Comparison of ENCODE assay signal across 14 mouse cellular contexts in genomic region chr14:75541731-75542130, GRCm38 (mm10). TPM values are rescaled to one million over a fixed set of nuclear protein-coding genes. Genes with fewer than 3 reads are reported as not detected.
DNase-seq lines count a peak whose midpoint lies in the region; ATAC-seq and TF ChIP-seq lines count a peak whose summit lies in the region.
"Had no signal": no experiment of that assay in that cellular context is flagged by ENCODE, and none has a peak within 500 bp of the region (broad histone marks: within the 10 kb centered on the region; RNA-seq: fewer than 3 reads in every experiment).

No protein-coding gene starts in this region.

- no peak overlapping the region for H3K4me3 ChIP-seq in forebrain, embryonic 15.5 days
- H3K4me3 ChIP-seq in lung, postnatal 0 days (ENCODE audit: low read depth, low read length) = no peak overlapping the region
- no peak overlapping the region for H3K4me3 ChIP-seq in stomach, postnatal 0 days (ENCODE audit: low read depth, low read length)
- H3K4me3 ChIP-seq: heart, embryonic 12.5 days; intestine, embryonic 15.5 days; myocyte had no signal

- no peaks in the 10 kb centered on the region for H3K27me3 ChIP-seq in forebrain, embryonic 15.5 days
- H3K27me3 ChIP-seq in lung, postnatal 0 days (replicated peaks; ENCODE audit: insufficient read depth, low read length) = no peaks in the 10 kb centered on the region
- H3K27me3 ChIP-seq in stomach, postnatal 0 days (ENCODE audit: control insufficient read depth, insufficient read depth, low read length) = no peaks in the 10 kb centered on the region
- H3K27me3 ChIP-seq: heart, embryonic 12.5 days; intestine, embryonic 15.5 days had no signal

- no peak for TF ChIP-seq EP300 in lung, postnatal 0 days (IDR thresholded peaks at IDR 0.05)
- TF ChIP-seq EP300 in stomach, postnatal 0 days (optimal IDR thresholded peaks at IDR 0.05) = no peak

- 33% methylated on average over 8 of the region's 8 CpGs for WGBS in forebrain, embryonic 15.5 days
- WGBS in lung, postnatal 0 days = 26% methylated on average over 8 of the region's 8 CpGs
- 29% methylated on average over 8 of the region's 8 CpGs for WGBS in stomach, postnatal 0 days

- H3K9me3 ChIP-seq in forebrain, embryonic 15.5 days = no peaks in the 10 kb centered on the region
- H3K9me3 ChIP-seq in lung, postnatal 0 days (ENCODE audit: low read length) = no peaks in the 10 kb centered on the region
- no peaks in the 10 kb centered on the region for H3K9me3 ChIP-seq in stomach, postnatal 0 days (ENCODE audit: control insufficient read depth, low read length)
- H3K9me3 ChIP-seq: heart, embryonic 12.5 days; intestine, embryonic 15.5 days had no signal

- peak overlapping the region; percentile 68 for H3K27ac ChIP-seq in forebrain, embryonic 15.5 days (replicated peaks)
- no peak overlapping the region for H3K27ac ChIP-seq in lung, postnatal 0 days (ENCODE audit: low read length)
- H3K27ac ChIP-seq in stomach, postnatal 0 days (replicated peaks) = no peak overlapping the region
- H3K27ac ChIP-seq: intestine, embryonic 15.5 days had no signal

- H3K4me2 ChIP-seq in forebrain, embryonic 15.5 days (replicated peaks) = no peak overlapping the region
- H3K4me2 ChIP-seq in lung, postnatal 0 days (replicated peaks; ENCODE audit: low read depth, low read length) = no peak overlapping the region
- no peak overlapping the region for H3K4me2 ChIP-seq in stomach, postnatal 0 days (replicated peaks; ENCODE audit: low read depth)
- H3K4me2 ChIP-seq: heart, embryonic 12.5 days; intestine, embryonic 15.5 days had no signal

- peaks cover 19% of the 10 kb centered on the region for H3K4me1 ChIP-seq in forebrain, embryonic 15.5 days
- no peaks in the 10 kb centered on the region for H3K4me1 ChIP-seq in lung, postnatal 0 days (ENCODE audit: insufficient read depth, low read depth, low read length)
- no peaks in the 10 kb centered on the region for H3K4me1 ChIP-seq in stomach, postnatal 0 days (replicated peaks; ENCODE audit: control insufficient read depth, insufficient read depth)
- H3K4me1 ChIP-seq: intestine, embryonic 15.5 days had no signal

- DNase-seq in kidney, postnatal 10 days = peak; percentile 24
- no peak for DNase-seq in kidney, adult 11 months
- peak; percentile 76 for DNase-seq in mesoderm, embryonic 11.5 days (ENCODE audit: low read depth, low spot score)
- peak; percentile 49 for DNase-seq in retina, postnatal 1 day
- no peak for DNase-seq in layer of hippocampus, adult 8-10 months (ENCODE audit: low spot score in 2 of 2)
- DNase-seq in lung, postnatal 0 days (ENCODE audit: low spot score) = no peak
- no peak for DNase-seq in stomach, postnatal 0 days (ENCODE audit: low spot score)
- DNase-seq: cerebellum, postnatal 14 days; lung, postnatal 10 days had no signal

- no peak for ATAC-seq in forebrain, embryonic 15.5 days (replicated peaks)
- no peak for ATAC-seq in lung, postnatal 0 days
- no peak for ATAC-seq in stomach, postnatal 0 days (ENCODE audit: low FRiP score, low TSS enrichment)
- ATAC-seq: intestine, embryonic 15.5 days had no signal

- no peak overlapping the region for H3K9ac ChIP-seq in forebrain, embryonic 15.5 days (replicated peaks)
- no peak overlapping the region for H3K9ac ChIP-seq in lung, postnatal 0 days (replicated peaks; ENCODE audit: low read depth)
- no peak overlapping the region for H3K9ac ChIP-seq in stomach, postnatal 0 days (ENCODE audit: low read length)
- H3K9ac ChIP-seq: heart, embryonic 12.5 days; intestine, embryonic 15.5 days had no signal

- no peaks in the 10 kb centered on the region for H3K36me3 ChIP-seq in forebrain, embryonic 15.5 days
- no peaks in the 10 kb centered on the region for H3K36me3 ChIP-seq in lung, postnatal 0 days (ENCODE audit: insufficient read depth, low read length)
- H3K36me3 ChIP-seq in stomach, postnatal 0 days (ENCODE audit: control insufficient read depth, insufficient read depth, low read length) = no peaks in the 10 kb centered on the region
- H3K36me3 ChIP-seq: heart, embryonic 12.5 days; intestine, embryonic 15.5 days had no signal

- no peak for TF ChIP-seq CTCF in lung, postnatal 0 days (IDR thresholded peaks at IDR 0.05)
- TF ChIP-seq CTCF in stomach, postnatal 0 days (IDR thresholded peaks at IDR 0.05; ENCODE audit: low read depth) = no peak

RNA-seq across cellular contexts. Expression of gene Spert, which starts 51.2 kb away (rescaled TPM):
- polyA plus RNA-seq in forebrain, embryonic 15.5 days (2015; fragmentation: Nextera tagmentation; extraction: Ambion mirVana) = not detected in 2 replicates
- not detected for total RNA-seq in layer of hippocampus, adult 8-10 months (2022)
- polyA plus RNA-seq in lung, postnatal 0 days (2015; fragmentation: Nextera tagmentation; extraction: Ambion mirVana) = not detected in 2 replicates
- polyA plus RNA-seq in stomach, postnatal 0 days (2015; fragmentation: Nextera tagmentation; extraction: Ambion mirVana) = not detected in 2 replicates
- polyA plus RNA-seq: heart, embryonic 12.5 days; intestine, embryonic 15.5 days; limb, embryonic 14.5 days; myocyte had no signal

Comparison
In these comparisons a context has a peak if more than half of its experiments do, and no peak if none do; other contexts are left out.
1. DNase-seq: peak in kidney, postnatal 10 days (single experiment), mesoderm, embryonic 11.5 days (single experiment) and retina, postnatal 1 day (single experiment); none in kidney, adult 11 months (single experiment), layer of hippocampus, adult 8-10 months (0 of 2), lung, postnatal 0 days (single experiment) and stomach, postnatal 0 days (single experiment).